Comparison of ENCODE assay signal across 9 mouse cellular contexts in the genomic region with DNA sequence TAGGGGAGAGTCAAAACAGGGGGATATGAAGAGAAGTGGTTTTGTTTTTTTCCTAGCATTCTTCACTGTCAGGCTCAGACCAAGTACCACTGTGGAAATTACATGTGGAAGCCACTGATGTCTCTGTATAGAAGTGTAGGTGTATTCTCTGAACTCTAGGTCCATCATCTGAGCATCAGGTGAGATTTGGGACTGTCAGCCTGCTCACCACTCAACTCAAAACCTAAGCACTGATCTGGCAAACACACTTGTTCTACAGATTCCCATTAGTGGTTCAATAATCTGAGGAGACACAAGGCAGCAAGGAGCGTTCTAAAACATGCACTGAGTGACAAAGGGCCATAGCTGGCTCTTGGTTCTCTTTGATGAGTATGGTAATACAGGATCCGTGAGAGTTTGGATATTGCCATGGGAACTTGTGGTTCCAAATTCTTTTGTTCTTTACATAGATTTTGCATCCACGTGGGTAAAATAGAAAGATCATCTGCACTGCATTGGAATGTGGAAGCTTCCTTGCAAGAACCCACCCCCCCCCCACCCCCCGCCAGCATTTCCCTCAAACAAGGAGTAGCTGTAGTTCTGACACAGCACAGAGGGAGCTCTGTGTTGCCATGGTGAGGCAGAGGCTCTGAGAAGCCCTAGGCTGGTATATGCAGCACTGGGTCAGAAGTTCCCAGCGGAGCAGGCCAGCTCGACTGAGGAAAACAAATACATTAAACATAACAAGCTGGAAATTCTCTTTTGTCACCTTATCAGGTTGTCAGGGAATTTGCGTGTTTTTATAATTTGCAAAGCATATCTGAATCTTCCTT.
DNase-seq lines count a peak whose midpoint lies in the region; ATAC-seq lines count a peak whose summit lies in the region.
"Had no signal": no experiment of that assay in that cellular context is flagged by ENCODE, and none has a peak within 500 bp of the region (broad histone marks: within the 10 kb centered on the region; RNA-seq: fewer than 3 reads in every experiment).

No protein-coding gene starts in this region.

- no peak overlapping the region for H3K4me2 ChIP-seq in kidney, embryonic 15.5 days
- H3K4me2 ChIP-seq in embryonic facial prominence, embryonic 11.5 days (ENCODE audit: low read depth, low read length) = no peak overlapping the region
- no peak overlapping the region for H3K4me2 ChIP-seq in neural tube, embryonic 14.5 days (ENCODE audit: low read depth, low read length)
- H3K4me2 ChIP-seq: liver, embryonic 15.5 days had no signal

- 0 out of 2 replicates have a peak, but pooled peaks cover 6% of the 10 kb centered on the region for H3K4me1 ChIP-seq in kidney, embryonic 15.5 days
- H3K4me1 ChIP-seq in embryonic facial prominence, embryonic 11.5 days (ENCODE audit: control insufficient read depth, insufficient read depth, low read length) = no peaks in the 10 kb centered on the region
- peaks cover 15% of the 10 kb centered on the region for H3K4me1 ChIP-seq in neural tube, embryonic 14.5 days (ENCODE audit: control insufficient read depth, insufficient read depth, low read length)
- H3K4me1 ChIP-seq: liver, embryonic 15.5 days had no signal

- no peak overlapping the region for H3K9ac ChIP-seq in kidney, embryonic 15.5 days
- no peak overlapping the region for H3K9ac ChIP-seq in embryonic facial prominence, embryonic 11.5 days (replicated peaks; ENCODE audit: low read length)
- no peak overlapping the region for H3K9ac ChIP-seq in neural tube, embryonic 14.5 days (replicated peaks; ENCODE audit: low read depth, low read length)
- H3K9ac ChIP-seq: liver, embryonic 15.5 days had no signal

- no peaks in the 10 kb centered on the region for H3K9me3 ChIP-seq in kidney, embryonic 15.5 days (replicated peaks)
- H3K9me3 ChIP-seq in embryonic facial prominence, embryonic 11.5 days (replicated peaks; ENCODE audit: control insufficient read depth, low read length) = no peaks in the 10 kb centered on the region
- H3K9me3 ChIP-seq in neural tube, embryonic 14.5 days (ENCODE audit: control insufficient read depth, low read length) = no peaks in the 10 kb centered on the region
- H3K9me3 ChIP-seq: liver, embryonic 15.5 days had no signal

- no peaks in the 10 kb centered on the region for H3K36me3 ChIP-seq in kidney, embryonic 15.5 days
- H3K36me3 ChIP-seq in embryonic facial prominence, embryonic 11.5 days (replicated peaks; ENCODE audit: control insufficient read depth, insufficient read depth, low read depth, low read length) = no peaks in the 10 kb centered on the region
- no peaks in the 10 kb centered on the region for H3K36me3 ChIP-seq in neural tube, embryonic 14.5 days (ENCODE audit: control insufficient read depth, insufficient read depth, low read length)
- H3K36me3 ChIP-seq: liver, embryonic 15.5 days had no signal

- no peak for DNase-seq in kidney, postnatal 36 days
- peak; percentile 41 for DNase-seq in embryonic facial prominence, embryonic 11.5 days (ENCODE audit: low spot score)
- peak; percentile 61 for DNase-seq in layer of hippocampus, adult 9-11 months
- no peak for DNase-seq in urinary bladder, postnatal 36 days (ENCODE audit: low spot score in 2 of 2)
- no peak for DNase-seq in gastrocnemius, adult 18-20 months (ENCODE audit: low spot score)
- no peak for DNase-seq in kidney, adult 9 months

- no peaks in the 10 kb centered on the region for H3K27me3 ChIP-seq in kidney, embryonic 15.5 days
- no peaks in the 10 kb centered on the region for H3K27me3 ChIP-seq in embryonic facial prominence, embryonic 11.5 days (ENCODE audit: control insufficient read depth, insufficient read depth, low read length)
- H3K27me3 ChIP-seq in neural tube, embryonic 14.5 days (ENCODE audit: control insufficient read depth, insufficient read depth, low read length) = no peaks in the 10 kb centered on the region
- H3K27me3 ChIP-seq: liver, embryonic 15.5 days had no signal

- 36% methylated on average over 7 of the region's 7 CpGs for WGBS in kidney, embryonic 15.5 days
- WGBS in embryonic facial prominence, embryonic 11.5 days = 22% methylated on average over 7 of the region's 7 CpGs
- 6% methylated on average over 7 of the region's 7 CpGs for WGBS in neural tube, embryonic 14.5 days

- ATAC-seq in kidney, embryonic 15.5 days (replicated peaks; ENCODE audit: low FRiP score) = 0 out of 2 replicates have a peak, but pooled peaks have one; percentile 49
- peak; percentile 94 for ATAC-seq in embryonic facial prominence, embryonic 11.5 days (replicated peaks; ENCODE audit: insufficient number of reproducible peaks, low FRiP score, low TSS enrichment, low read depth)
- ATAC-seq in neural tube, embryonic 14.5 days (ENCODE audit: low read depth) = peak; percentile 98

- H3K27ac ChIP-seq in kidney, embryonic 15.5 days = no peak overlapping the region
- H3K27ac ChIP-seq in embryonic facial prominence, embryonic 11.5 days (replicated peaks; ENCODE audit: low read depth, low read length) = no peak overlapping the region
- H3K27ac ChIP-seq in neural tube, embryonic 14.5 days (ENCODE audit: low read depth, low read length) = peak overlapping the region; percentile 66
- H3K27ac ChIP-seq: liver, embryonic 15.5 days had no signal

- no peak overlapping the region for H3K4me3 ChIP-seq in kidney, embryonic 15.5 days (replicated peaks)
- H3K4me3 ChIP-seq in embryonic facial prominence, embryonic 11.5 days (ENCODE audit: low read depth, low read length) = no peak overlapping the region
- H3K4me3 ChIP-seq in neural tube, embryonic 14.5 days (ENCODE audit: low read depth, low read length) = no peak overlapping the region
- H3K4me3 ChIP-seq: liver, embryonic 15.5 days had no signal

Comparison
In these comparisons a context has a peak if more than half of its experiments do, and no peak if none do; other contexts are left out.
1. DNase-seq: peak in embryonic facial prominence, embryonic 11.5 days (single experiment) and layer of hippocampus, adult 9-11 months (single experiment); none in kidney, postnatal 36 days (0 of 2), urinary bladder, postnatal 36 days (0 of 2), gastrocnemius, adult 18-20 months (single experiment) and kidney, adult 9 months (single experiment).
2. Peak in every context shown above with its lines, with median percentiles within 50 percentile points of each other: ATAC-seq.